Comparison of ENCODE assay signal across 9 mouse cellular contexts in the genomic region with DNA sequence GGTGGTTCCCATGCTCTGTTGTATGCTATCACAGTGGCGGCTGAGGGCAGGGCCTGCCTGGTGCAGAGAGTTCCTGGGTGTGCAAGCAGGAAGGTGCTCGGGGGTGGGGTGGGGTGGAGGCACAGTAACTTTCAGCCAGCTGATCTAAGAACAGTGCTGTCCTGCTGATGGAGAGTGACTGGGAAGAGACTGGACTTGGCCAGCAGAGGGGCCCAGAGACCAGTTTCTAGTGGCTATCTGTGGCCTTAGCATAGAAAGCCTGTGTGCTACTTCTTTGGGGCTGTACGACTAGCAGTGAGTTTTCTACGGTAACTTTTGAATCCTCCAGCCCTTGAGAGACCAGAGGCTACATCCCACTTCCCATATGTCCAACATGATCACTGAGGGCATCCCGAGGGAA. TPM values are rescaled to one million over a fixed set of nuclear protein-coding genes. Genes with fewer than 3 reads are reported as not detected.
DNase-seq lines count a peak whose midpoint lies in the region; ATAC-seq and TF ChIP-seq lines count a peak whose summit lies in the region.
"Had no signal": no experiment of that assay in that cellular context is flagged by ENCODE, and none has a peak within 500 bp of the region (broad histone marks: within the 10 kb centered on the region; RNA-seq: fewer than 3 reads in every experiment).

No protein-coding gene starts in this region.

- H3K27ac ChIP-seq in cerebellum, adult 2 months (ENCODE audit: insufficient read depth, low read length) = no peak overlapping the region
- 0 out of 2 replicates have a peak overlapping the region, but pooled peaks have one; percentile 19 for H3K27ac ChIP-seq in hindbrain, embryonic 12.5 days
- no peak overlapping the region for H3K27ac ChIP-seq in lung, embryonic 14.5 days (ENCODE audit: low read depth)
- H3K27ac ChIP-seq: limb, embryonic 13.5 days had no signal

- no peak overlapping the region for H3K9ac ChIP-seq in hindbrain, embryonic 12.5 days
- H3K9ac ChIP-seq in lung, embryonic 14.5 days = no peak overlapping the region
- H3K9ac ChIP-seq: limb, embryonic 13.5 days had no signal

- no peaks in the 10 kb centered on the region for H3K36me3 ChIP-seq in hindbrain, embryonic 12.5 days
- no peaks in the 10 kb centered on the region for H3K36me3 ChIP-seq in lung, embryonic 14.5 days (ENCODE audit: insufficient read depth)
- H3K36me3 ChIP-seq: limb, embryonic 13.5 days had no signal

- WGBS in cerebellum, adult 2 months = 29% methylated on average over 5 of the region's 5 CpGs
- 40% methylated on average over 5 of the region's 5 CpGs for WGBS in hindbrain, embryonic 12.5 days
- 54% methylated on average over 5 of the region's 5 CpGs for WGBS in lung, embryonic 14.5 days

- TF ChIP-seq CTCF in cerebellum, adult 2 months (IDR thresholded peaks at IDR 0.05; ENCODE audit: borderline replicate concordance, insufficient read depth, low read depth, low read length) = peak; percentile 33; the same call in 1 of the 2 replicates
- peak; percentile 52 for TF ChIP-seq CTCF in lung, embryonic 14.5 days (IDR thresholded peaks at IDR 0.05; ENCODE audit: low read depth)

- H3K27me3 ChIP-seq in cerebellum, adult 2 months (ENCODE audit: control insufficient read depth, insufficient read depth, low read length) = no peaks in the 10 kb centered on the region
- H3K27me3 ChIP-seq in hindbrain, embryonic 12.5 days = peaks cover 8% of the 10 kb centered on the region; the same call in 1 of the 2 replicates
- 0 out of 2 replicates have a peak, but pooled peaks cover 7% of the 10 kb centered on the region for H3K27me3 ChIP-seq in lung, embryonic 14.5 days (ENCODE audit: insufficient read depth, low read length)

- no peaks in the 10 kb centered on the region for H3K4me1 ChIP-seq in cerebellum, adult 2 months (ENCODE audit: control insufficient read depth, insufficient read depth, low read length)
- peaks cover 17% of the 10 kb centered on the region for H3K4me1 ChIP-seq in hindbrain, embryonic 12.5 days
- no peaks in the 10 kb centered on the region for H3K4me1 ChIP-seq in lung, embryonic 14.5 days (ENCODE audit: insufficient read depth)

- peak; percentile 78 for ATAC-seq in hindbrain, embryonic 12.5 days (ENCODE audit: low FRiP score)
- no peak for ATAC-seq in lung, embryonic 14.5 days (ENCODE audit: insufficient read depth)

- H3K9me3 ChIP-seq in hindbrain, embryonic 12.5 days (replicated peaks) = no peaks in the 10 kb centered on the region
- H3K9me3 ChIP-seq in lung, embryonic 14.5 days (ENCODE audit: low read depth, low read length) = no peaks in the 10 kb centered on the region
- H3K9me3 ChIP-seq: limb, embryonic 13.5 days had no signal

- DNase-seq in cerebellum, adult 2 months = peak in 1 of 2 experiments; percentile 5
- no peak for DNase-seq in cerebellum, adult 9-11 months
- peak; percentile 76 for DNase-seq in 416B (ENCODE audit: low read depth)
- DNase-seq in embryo, embryonic 9.5 days (ENCODE audit: extremely low spot score) = peak; percentile 45
- peak; percentile 60 for DNase-seq in lung, embryonic 14.5 days
- peak; percentile 9 for DNase-seq in retina, adult 2 months (ENCODE audit: low read depth, low spot score)
- DNase-seq in thymus, postnatal 36 days = no peak

- TF ChIP-seq POLR2A in cerebellum, adult 2 months (IDR thresholded peaks at IDR 0.05; ENCODE audit: borderline replicate concordance, insufficient read depth, low read length) = no peak

- H3K4me3 ChIP-seq in cerebellum, adult 2 months (replicated peaks; ENCODE audit: insufficient read depth, low read depth, low read length) = no peak overlapping the region
- H3K4me3 ChIP-seq in hindbrain, embryonic 12.5 days = no peak overlapping the region
- H3K4me3 ChIP-seq in lung, embryonic 14.5 days (ENCODE audit: low read depth, low read length) = no peak overlapping the region
- H3K4me3 ChIP-seq: limb, embryonic 13.5 days had no signal

- no peak overlapping the region for H3K4me2 ChIP-seq in hindbrain, embryonic 12.5 days (replicated peaks)
- H3K4me2 ChIP-seq in lung, embryonic 14.5 days = no peak overlapping the region
- H3K4me2 ChIP-seq: limb, embryonic 13.5 days had no signal

RNA-seq across cellular contexts. Expression of a gene that starts 4.0 kb away (rescaled TPM):
- not detected in 2 replicates for polyA plus RNA-seq in cerebellum, adult 2 months (2012; rRNA removed)
- 0.14 and 0.22 TPM in 2 replicates for polyA plus RNA-seq in hindbrain, embryonic 12.5 days (2016; fragmentation: Nextera tagmentation; extraction: Ambion mirVana)
- 0.41 and 0.68 TPM in 2 replicates for polyA plus RNA-seq in lung, embryonic 14.5 days (2014; fragmentation: Nextera tagmentation; extraction: Ambion mirVana)

RNA-seq across cellular contexts. Expression of a gene that starts 18.9 kb away (rescaled TPM):
- polyA plus RNA-seq in cerebellum, adult 2 months (2012; rRNA removed) = not detected in 2 replicates
- polyA plus RNA-seq in hindbrain, embryonic 12.5 days (2016; fragmentation: Nextera tagmentation; extraction: Ambion mirVana) = not detected in 2 replicates
- polyA plus RNA-seq in lung, embryonic 14.5 days (2014; fragmentation: Nextera tagmentation; extraction: Ambion mirVana) = not detected in 2 replicates
- polyA plus RNA-seq: limb, embryonic 13.5 days had no signal

RNA-seq across cellular contexts. Expression of a gene that starts 44.8 kb away (rescaled TPM):
- 203 and 244 TPM in 2 replicates for polyA plus RNA-seq in cerebellum, adult 2 months (2012; rRNA removed)
- polyA plus RNA-seq in hindbrain, embryonic 12.5 days (2016; fragmentation: Nextera tagmentation; extraction: Ambion mirVana) = 108 and 115 TPM in 2 replicates
- polyA plus RNA-seq in lung, embryonic 14.5 days (2014; fragmentation: Nextera tagmentation; extraction: Ambion mirVana) = 59.9 and 67.8 TPM in 2 replicates

Comparison
In these comparisons a context has a peak if more than half of its experiments do, and no peak if none do; other contexts are left out.
1. DNase-seq: peak in 416B (single experiment), embryo, embryonic 9.5 days (single experiment), lung, embryonic 14.5 days (single experiment) and retina, adult 2 months (single experiment); none in cerebellum, adult 9-11 months (single experiment) and thymus, postnatal 36 days (0 of 2).